Mouse (Mus musculus) embryonic facial prominence, embryonic 11.5 days (tissue): ENCODE measurements around the gene Igf2bp2. TPM values are rescaled to one million over a fixed set of nuclear protein-coding genes. Genes with fewer than 3 reads are reported as not detected.

ENCODE experiments used
- ATAC-seq: fragments of 200-750 bp; cut with Nextera tagmentation; replicated peaks from 2 replicates; pipeline ENCODE4 v1.8.0; 2017; ENCODE audit warnings: low read depth; ENCODE audit not compliant: insufficient number of reproducible peaks, low FRiP score, low TSS enrichment
- DNase-seq: peaks from one replicate; pipeline ENCODE4 v3.0.0-alpha.2; 2015; ENCODE audit warnings: low spot score
- H3K27ac ChIP-seq: fragments of 300-500 bp; sonication (generic); replicated peaks from 2 replicates; pipeline ENCODE4 v1.5.1; 2014; ENCODE audit warnings: mild to moderate bottlenecking, low read depth, low read length, control low read depth
- H3K27me3 ChIP-seq: fragments of 300-500 bp; sonication (generic); 2 replicates; pipeline ENCODE4 v1.6.1; 2014; ENCODE audit warnings: mild to moderate bottlenecking, low read length, moderate library complexity, mixed read lengths; ENCODE audit not compliant: control insufficient read depth, insufficient read depth
- H3K36me3 ChIP-seq: fragments of 300-500 bp; sonication (generic); replicated peaks from 2 replicates; pipeline ENCODE4 v1.6.1; 2014; ENCODE audit warnings: low read depth, mild to moderate bottlenecking, low read length, moderate library complexity, mixed read lengths; ENCODE audit not compliant: control insufficient read depth, insufficient read depth
- H3K4me1 ChIP-seq: fragments of 300-500 bp; sonication (generic); 2 replicates; pipeline ENCODE4 v1.6.1; 2014; ENCODE audit warnings: low read length, mixed read lengths; ENCODE audit not compliant: control insufficient read depth, insufficient read depth
- H3K4me2 ChIP-seq: fragments of 300-500 bp; sonication (generic); 2 replicates; pipeline ENCODE4 v1.6.1; 2014; ENCODE audit warnings: low read depth, mild to moderate bottlenecking, control low read depth, low read length, moderate library complexity
- H3K4me3 ChIP-seq: fragments of 300-500 bp; sonication (generic); 2 replicates; pipeline ENCODE4 v1.5.1; 2014; ENCODE audit warnings: low read depth, low read length, control low read depth
- H3K9ac ChIP-seq: fragments of 300-500 bp; sonication (generic); replicated peaks from 2 replicates; pipeline ENCODE4 v1.6.1; 2014; ENCODE audit warnings: mild to moderate bottlenecking, control low read depth, low read length
- H3K9me3 ChIP-seq: fragments of 300-500 bp; sonication (generic); replicated peaks from 2 replicates; pipeline ENCODE4 v1.6.1; 2016; ENCODE audit warnings: mild to moderate bottlenecking, low read length, inconsistent platforms, mixed read lengths; ENCODE audit not compliant: control insufficient read depth
- WGBS: fragments of 180-500 bp; shearing (Covaris S2); extraction: QIAGEN DNeasy Blood & Tissue Kit; methylation state at CpG from one replicate; pipeline ENCODE4 v1.1.7; 2014; 5-methylcytosine and 5-hydroxymethylcytosine counted together
- polyA plus RNA-seq: library from polyadenylated mRNA; unstranded; fragments of >200 nt; fragmentation: Nextera tagmentation; extraction: Ambion mirVana; gene quantifications from 2 replicates; pipeline ENCODE4 v1.2.1, GENCODE M21; 2014

The Igf2bp2 gene
- polyA plus RNA-seq, 1 experiment from 2014 or later, result 149 TPM

DNA sequence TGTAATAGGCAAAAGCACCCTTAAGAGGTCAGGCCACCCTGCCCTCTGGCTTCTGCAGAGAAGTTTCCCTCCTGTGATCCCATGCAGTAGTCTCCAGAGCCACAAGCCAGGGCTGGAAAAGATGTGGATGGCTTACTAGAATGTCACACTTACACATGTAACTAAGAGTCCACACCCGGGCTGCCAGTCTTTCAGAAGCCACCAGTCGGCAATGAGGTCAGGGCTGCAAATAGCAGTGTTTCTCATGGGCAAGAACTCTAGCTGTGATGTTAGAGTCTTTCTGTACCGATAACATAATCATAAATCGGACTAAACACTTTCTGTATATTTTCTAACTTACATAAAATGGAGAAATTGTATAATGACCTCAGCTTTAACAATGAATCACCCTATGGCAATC, 46.4 kb downstream of the Igf2bp2 start:
- ATAC-seq (no peak), DNase-seq (no peak)
- Histone ChIP-seq H3K27me3 (no peaks in the 10 kb centered on the region), H3K36me3 (no peaks in the 10 kb centered on the region; the same call in 1 of the 2 replicates), H3K9ac (no peak overlapping the region), H3K4me2 (no peak overlapping the region), H3K27ac (no peak overlapping the region), H3K4me1 (no peaks in the 10 kb centered on the region), H3K9me3 (no peaks in the 10 kb centered on the region), H3K4me3 (no peak overlapping the region)
- WGBS, result 91% methylated on average over 4 of the region's 4 CpGs

DNA sequence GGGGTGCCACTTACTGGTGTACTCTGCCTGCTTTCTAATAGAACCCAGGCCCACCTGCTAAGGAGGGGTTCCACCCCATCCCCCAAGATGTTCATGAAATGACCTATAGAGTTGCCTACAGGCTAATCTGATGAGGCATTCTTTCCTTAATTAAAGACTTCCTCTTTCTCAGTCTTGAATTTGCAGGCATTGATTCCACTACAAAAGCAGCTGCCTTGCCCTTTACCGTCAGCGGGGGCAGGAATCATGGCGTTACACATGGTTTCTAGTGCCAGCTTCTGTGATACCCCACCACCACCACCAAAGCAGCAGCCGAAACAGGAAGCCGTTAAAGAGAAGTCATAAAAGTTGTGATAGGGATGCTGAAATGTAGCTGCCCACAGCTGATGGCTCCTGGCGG, 47.0 kb downstream of the Igf2bp2 start:
- Histone ChIP-seq H3K4me3 (no peak overlapping the region), H3K27me3 (no peaks in the 10 kb centered on the region), H3K4me2 (no peak overlapping the region), H3K27ac (no peak overlapping the region), H3K4me1 (no peaks in the 10 kb centered on the region), H3K9me3 (no peaks in the 10 kb centered on the region), H3K9ac (no peak overlapping the region), H3K36me3 (no peaks in the 10 kb centered on the region; the same call in 1 of the 2 replicates)
- no peak for DNase-seq
- no peak for ATAC-seq
- 85% methylated on average over 6 of the region's 6 CpGs for WGBS

DNA sequence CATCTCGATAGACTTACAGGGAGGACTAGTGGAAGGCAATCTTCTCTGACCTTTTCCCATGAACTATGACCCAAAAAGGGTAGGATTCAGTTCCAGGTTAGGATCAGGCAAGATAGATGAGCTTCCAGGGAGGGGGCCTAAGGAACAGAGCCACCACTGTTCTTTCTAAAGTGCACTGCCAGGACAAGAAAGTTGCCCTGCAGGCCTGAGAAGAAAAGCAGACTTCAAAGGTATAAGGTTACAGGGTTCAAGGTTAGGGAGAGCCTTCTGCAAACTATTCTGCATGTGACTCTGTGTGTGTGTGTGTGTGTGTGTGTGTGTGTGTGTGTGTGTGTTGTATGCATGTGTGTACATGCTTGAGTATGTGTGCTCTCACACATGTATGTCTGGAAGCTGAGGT, 53.1 kb downstream of the Igf2bp2 start:
- ATAC-seq, result no peak
- DNase-seq, result peak; percentile 56
- 25% methylated on average over 1 of the region's 1 CpGs for WGBS

DNA sequence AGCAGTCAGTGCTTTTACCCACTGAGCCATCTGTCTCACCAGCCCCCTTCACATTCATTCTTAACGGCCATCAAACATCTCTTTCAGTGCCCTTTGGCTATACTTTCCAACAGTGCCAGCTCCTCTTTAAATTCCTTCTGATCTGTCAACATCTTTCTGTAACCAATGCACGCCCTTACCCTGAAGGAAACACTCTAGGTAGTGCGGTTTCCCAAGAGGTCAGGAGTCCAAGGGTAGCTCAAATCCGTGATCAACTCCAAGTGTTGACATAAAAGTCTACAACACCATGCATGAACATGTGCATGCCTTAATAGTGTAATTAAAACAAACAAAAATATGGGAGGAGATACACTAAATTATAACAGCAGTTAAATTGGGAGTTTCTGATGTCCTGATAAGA, 53.9 kb downstream of the Igf2bp2 start:
- Histone ChIP-seq H3K4me3 (no peak overlapping the region), H3K9ac (no peak overlapping the region), H3K27ac (no peak overlapping the region), H3K36me3 (no peaks in the 10 kb centered on the region), H3K4me1 (no peaks in the 10 kb centered on the region), H3K4me2 (no peak overlapping the region), H3K9me3 (no peaks in the 10 kb centered on the region), H3K27me3 (no peaks in the 10 kb centered on the region)
- WGBS, result 76% methylated on average over 4 of the region's 4 CpGs
- DNase-seq (no peak), ATAC-seq (no peak)

More for the DNA sequence above, 53.1 kb downstream of the Igf2bp2 start:
- Histone ChIP-seq H3K27ac (no peak overlapping the region), H3K4me3 (no peak overlapping the region), H3K36me3 (no peaks in the 10 kb centered on the region), H3K9ac (no peak overlapping the region), H3K4me2 (no peak overlapping the region), H3K9me3 (no peaks in the 10 kb centered on the region), H3K27me3 (no peaks in the 10 kb centered on the region), H3K4me1 (no peaks in the 10 kb centered on the region)

DNA sequence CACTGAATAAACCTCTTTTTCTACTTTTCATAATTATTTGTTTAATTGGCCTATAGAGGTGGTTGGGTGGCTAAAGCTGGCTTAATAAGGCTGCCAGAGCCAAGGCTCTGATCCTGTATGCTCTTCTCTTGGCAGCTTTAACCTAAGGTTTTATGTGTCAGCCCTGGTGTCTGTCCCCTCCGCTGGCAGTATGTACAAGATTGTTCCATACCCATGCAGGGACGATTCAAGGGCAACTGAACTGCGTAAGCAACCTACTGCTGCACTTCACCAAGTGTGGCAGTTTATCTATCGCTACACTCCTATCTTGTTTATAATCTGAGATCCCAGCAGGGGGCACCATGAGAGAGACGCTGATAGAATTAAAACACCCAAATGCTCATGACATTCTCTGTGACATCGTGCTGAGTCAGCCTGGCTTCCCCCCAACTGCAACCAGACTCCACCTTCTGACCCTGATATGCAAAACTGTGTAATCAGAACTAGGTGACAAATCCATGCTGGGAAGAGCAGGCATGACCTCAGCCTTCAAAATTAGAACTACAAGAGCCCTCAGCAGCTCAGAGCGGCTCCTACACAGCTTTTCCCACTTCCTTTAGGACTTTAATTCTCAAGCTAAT, 55.1 kb downstream of the Igf2bp2 start:
- Histone ChIP-seq H3K4me1 (no peaks in the 10 kb centered on the region), H3K4me2 (no peak overlapping the region), H3K4me3 (no peak overlapping the region), H3K9me3 (no peaks in the 10 kb centered on the region), H3K9ac (no peak overlapping the region), H3K36me3 (no peaks in the 10 kb centered on the region), H3K27me3 (no peaks in the 10 kb centered on the region), H3K27ac (no peak overlapping the region)
- DNase-seq (no peak), ATAC-seq (no peak)
- 72% methylated on average over 7 of the region's 7 CpGs for WGBS

DNA sequence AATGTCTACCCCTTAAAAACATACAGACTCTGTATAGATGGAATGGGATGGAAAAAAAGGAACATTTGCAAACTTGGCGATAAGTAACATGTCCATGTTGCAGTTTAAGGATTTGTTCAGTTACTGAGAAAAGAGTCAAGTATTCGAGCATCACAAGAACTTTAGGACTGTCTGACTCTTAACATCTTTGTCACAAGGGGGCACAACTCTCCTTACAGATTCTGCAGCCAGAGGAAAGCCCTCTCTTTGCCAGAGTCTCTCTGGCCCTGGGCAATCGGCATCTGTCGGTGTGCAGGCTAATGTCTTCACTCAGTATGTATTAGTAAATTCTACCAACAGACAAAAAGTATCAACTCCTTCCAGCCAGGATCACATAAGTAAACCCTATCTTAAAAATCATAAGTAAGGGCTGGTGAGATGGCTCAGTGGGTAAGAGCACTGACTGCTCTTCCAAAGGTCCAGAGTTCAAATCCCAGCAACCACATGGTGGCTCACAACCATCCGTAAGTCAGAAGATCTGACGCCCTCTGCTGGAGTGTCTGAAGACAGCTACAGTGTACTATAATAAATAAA, 57.0 kb downstream of the Igf2bp2 start:
- H3K9me3 ChIP-seq, result no peaks in the 10 kb centered on the region
- no peaks in the 10 kb centered on the region for H3K4me1 ChIP-seq
- 84% methylated on average over 6 of the region's 6 CpGs for WGBS
- H3K4me2 ChIP-seq, result no peak overlapping the region
- no peak overlapping the region for H3K27ac ChIP-seq
- ATAC-seq (no peak), DNase-seq (no peak)
- no peaks in the 10 kb centered on the region for H3K36me3 ChIP-seq
- H3K4me3 ChIP-seq, result no peak overlapping the region
- H3K27me3 ChIP-seq, result no peaks in the 10 kb centered on the region
- H3K9ac ChIP-seq, result no peak overlapping the region

DNA sequence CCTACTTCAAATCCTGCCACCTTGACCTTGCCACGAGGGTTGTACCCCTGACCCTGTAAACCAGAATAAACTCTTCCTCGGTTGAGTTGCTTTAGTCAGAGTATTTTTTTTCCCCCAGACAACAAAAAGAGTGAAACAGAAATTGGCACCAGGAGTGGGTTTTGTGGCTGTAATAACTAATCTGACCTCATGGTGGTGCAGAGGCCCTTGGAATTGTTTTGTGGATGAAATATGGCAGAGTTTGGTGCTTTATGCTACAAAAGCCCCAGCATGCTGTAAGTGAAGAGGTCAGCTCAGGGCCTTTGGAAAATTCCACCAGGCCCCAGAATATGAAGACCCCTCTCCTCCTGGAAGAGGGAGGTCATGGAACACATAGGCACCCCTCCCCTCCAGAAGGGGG, 63.0 kb downstream of the Igf2bp2 start:
- no peak for ATAC-seq
- 88% methylated on average over 2 of the region's 2 CpGs for WGBS
- no peaks in the 10 kb centered on the region for H3K36me3 ChIP-seq

DNA sequence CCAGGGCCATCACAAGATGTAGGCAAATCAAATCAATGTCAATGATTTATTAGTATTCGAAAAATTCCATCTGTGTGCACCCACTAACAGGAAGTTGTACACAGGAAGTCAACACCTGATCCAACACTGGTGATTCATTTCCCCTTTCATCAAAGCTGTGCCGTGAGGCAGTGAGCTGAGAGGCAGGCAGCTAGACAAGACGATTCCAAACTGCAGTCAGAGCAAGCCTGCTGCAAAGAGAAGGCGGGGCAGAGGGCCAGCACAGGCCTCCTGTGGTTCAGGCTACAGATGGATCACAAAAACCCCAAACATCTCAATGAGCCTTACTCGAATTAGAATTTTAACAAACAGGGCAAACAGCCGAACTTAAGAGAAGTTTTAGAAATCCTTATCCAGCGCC, 65.4 kb downstream of the Igf2bp2 start:
- H3K4me1 ChIP-seq, result no peaks in the 10 kb centered on the region
- no peak overlapping the region for H3K4me3 ChIP-seq
- no peak overlapping the region for H3K4me2 ChIP-seq
- DNase-seq (no peak), ATAC-seq (no peak)
- no peak overlapping the region for H3K27ac ChIP-seq
- WGBS, result 58% methylated on average over 7 of the region's 7 CpGs
- H3K27me3 ChIP-seq, result no peaks in the 10 kb centered on the region
- no peak overlapping the region for H3K9ac ChIP-seq
- no peaks in the 10 kb centered on the region for H3K9me3 ChIP-seq
- H3K36me3 ChIP-seq, result no peaks in the 10 kb centered on the region

More for the DNA sequence above, 63.0 kb downstream of the Igf2bp2 start:
- no peak for DNase-seq
- no peaks in the 10 kb centered on the region for H3K9me3 ChIP-seq
- no peak overlapping the region for H3K9ac ChIP-seq
- H3K27ac ChIP-seq, result no peak overlapping the region
- no peak overlapping the region for H3K4me3 ChIP-seq
- H3K27me3 ChIP-seq, result no peaks in the 10 kb centered on the region
- H3K4me1 ChIP-seq, result no peaks in the 10 kb centered on the region
- no peak overlapping the region for H3K4me2 ChIP-seq
